Mouse (Mus musculus) lung, postnatal 0 days (tissue): Measurements from ENCODE around the gene Cachd1.

ENCODE experiments used
- CTCF ChIP-seq: IDR thresholded peaks from 2 replicates; pipeline ENCODE4 v1.5.1; 2016; ENCODE audit warnings: antibody characterized with exemption, mild to moderate bottlenecking
- EP300 ChIP-seq: IDR thresholded peaks from 2 replicates; pipeline ENCODE4 v1.6.1; 2016; ENCODE audit warnings: antibody characterized with exemption, mild to moderate bottlenecking, control low read depth

DNA sequence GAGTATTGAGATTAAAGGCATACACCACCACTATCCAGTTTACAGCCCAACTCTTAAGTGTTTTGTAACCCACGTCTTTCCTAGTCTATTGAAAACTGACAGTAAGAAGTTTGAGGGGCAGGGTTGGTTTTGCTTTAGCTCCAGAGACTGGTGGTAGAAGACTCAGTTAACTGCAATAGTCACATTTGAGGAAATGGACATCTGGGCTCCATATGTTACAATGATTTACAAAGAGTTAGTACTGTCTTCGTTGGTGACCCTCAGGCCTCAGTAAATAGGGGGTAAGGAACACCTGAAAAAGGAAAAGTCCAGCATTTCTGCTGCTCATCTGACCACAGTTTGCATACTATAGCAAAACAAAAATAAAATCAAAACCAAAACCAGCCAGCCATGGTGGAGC, 150.6 kb downstream of the Cachd1 start:
- TF ChIP-seq CTCF (no peak), EP300 (no peak)
